Mouse (Mus musculus): ENCODE measurements around the gene Esrrg. TPM values are rescaled to one million over a fixed set of nuclear protein-coding genes. Genes with fewer than 3 reads are reported as not detected.

Gene Esrrg
- polyA plus RNA-seq, 1 experiment from 2014 or later, result 9.3 TPM

GRCm38 (mm10) chr1:187902176-187902575, 293.6 kb downstream of the Esrrg start:
- H3K27ac ChIP-seq, result no peak overlapping the region
- no peak overlapping the region for H3K4me2 ChIP-seq
- 79% methylated on average over 3 of the region's 3 CpGs for WGBS
- ATAC-seq, result no peak
- H3K27me3 ChIP-seq, result no peaks in the 10 kb centered on the region
- H3K4me1 ChIP-seq, result no peaks in the 10 kb centered on the region
- no peaks in the 10 kb centered on the region for H3K36me3 ChIP-seq (ENCODE audit: poor library complexity, severe bottlenecking)
- H3K9me3 ChIP-seq (replicated peaks), result no peaks in the 10 kb centered on the region
- no peak overlapping the region for H3K4me3 ChIP-seq
- no peak overlapping the region for H3K9ac ChIP-seq

- no peaks in the 10 kb centered on the region for H3K36me3 ChIP-seq (ENCODE audit: poor library complexity, severe bottlenecking)
- no peak overlapping the region for H3K9ac ChIP-seq
- no peak overlapping the region for H3K4me3 ChIP-seq
- H3K27ac ChIP-seq, result no peak overlapping the region
- no peaks in the 10 kb centered on the region for H3K27me3 ChIP-seq
- H3K9me3 ChIP-seq (replicated peaks), result no peaks in the 10 kb centered on the region
- no peak overlapping the region for H3K4me2 ChIP-seq
- H3K4me1 ChIP-seq, result peaks cover 6% of the 10 kb centered on the region
- WGBS, result 81% methylated on average over 4 of the region's 4 CpGs
- ATAC-seq, result no peak
Measured at GRCm38 (mm10) chr1:187904731-187905130, 296.1 kb downstream of the Esrrg start.

DNA sequence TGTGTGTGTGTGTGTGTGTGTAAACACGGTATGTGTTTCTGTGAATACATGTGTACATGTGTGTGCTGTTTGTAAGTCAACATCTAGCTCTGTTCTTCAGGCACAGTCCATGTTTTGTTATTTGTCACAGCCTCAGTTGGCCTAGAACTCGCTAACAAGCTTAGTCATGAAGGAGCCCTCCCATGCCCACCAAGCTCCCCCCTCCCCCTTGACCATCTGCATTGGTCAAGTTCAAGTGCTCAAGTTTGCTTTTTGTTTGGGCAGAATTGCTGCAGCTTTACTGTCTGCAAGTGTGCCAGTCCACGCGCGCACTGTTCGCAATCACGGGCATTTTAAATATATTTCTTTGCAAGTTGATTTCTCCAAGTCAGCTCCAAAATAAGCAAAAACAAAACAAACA, 298.8 kb downstream of the Esrrg start:
- no peak overlapping the region for H3K4me2 ChIP-seq

GRCm38 (mm10) chr1:187907871-187908270, 299.3 kb downstream of the Esrrg start:
- no peak for ATAC-seq
- H3K27ac ChIP-seq, result no peak overlapping the region
- H3K36me3 ChIP-seq (ENCODE audit: poor library complexity, severe bottlenecking), result no peaks in the 10 kb centered on the region
- H3K27me3 ChIP-seq, result no peaks in the 10 kb centered on the region
- H3K4me1 ChIP-seq, result peaks cover 6% of the 10 kb centered on the region
- 2% methylated on average over 3 of the region's 3 CpGs for WGBS
- no peaks in the 10 kb centered on the region for H3K9me3 ChIP-seq (replicated peaks)
- H3K4me2 ChIP-seq, result no peak overlapping the region
- H3K4me3 ChIP-seq, result no peak overlapping the region
- H3K9ac ChIP-seq, result no peak overlapping the region

More for the DNA sequence above, 298.8 kb downstream of the Esrrg start:
- WGBS, result 42% methylated on average over 7 of the region's 7 CpGs
- H3K9ac ChIP-seq, result no peak overlapping the region
- no peaks in the 10 kb centered on the region for H3K9me3 ChIP-seq (replicated peaks)
- no peak overlapping the region for H3K27ac ChIP-seq
- peaks cover 6% of the 10 kb centered on the region for H3K4me1 ChIP-seq
- H3K36me3 ChIP-seq (ENCODE audit: poor library complexity, severe bottlenecking), result no peaks in the 10 kb centered on the region
- no peaks in the 10 kb centered on the region for H3K27me3 ChIP-seq
- no peak overlapping the region for H3K4me3 ChIP-seq
- ATAC-seq, result no peak

GRCm38 (mm10) chr1:187910718-187911117, 302.1 kb downstream of the Esrrg start:
- H3K27ac ChIP-seq, result no peak overlapping the region
- no peak overlapping the region for H3K9ac ChIP-seq
- H3K4me2 ChIP-seq, result no peak overlapping the region
- H3K4me1 ChIP-seq, result peaks cover 6% of the 10 kb centered on the region
- H3K9me3 ChIP-seq (replicated peaks), result no peaks in the 10 kb centered on the region
- no peaks in the 10 kb centered on the region for H3K36me3 ChIP-seq (ENCODE audit: poor library complexity, severe bottlenecking)
- no peaks in the 10 kb centered on the region for H3K27me3 ChIP-seq
- WGBS, result 92% methylated on average over 7 of the region's 7 CpGs
- ATAC-seq, result no peak
- H3K4me3 ChIP-seq, result no peak overlapping the region

DNA sequence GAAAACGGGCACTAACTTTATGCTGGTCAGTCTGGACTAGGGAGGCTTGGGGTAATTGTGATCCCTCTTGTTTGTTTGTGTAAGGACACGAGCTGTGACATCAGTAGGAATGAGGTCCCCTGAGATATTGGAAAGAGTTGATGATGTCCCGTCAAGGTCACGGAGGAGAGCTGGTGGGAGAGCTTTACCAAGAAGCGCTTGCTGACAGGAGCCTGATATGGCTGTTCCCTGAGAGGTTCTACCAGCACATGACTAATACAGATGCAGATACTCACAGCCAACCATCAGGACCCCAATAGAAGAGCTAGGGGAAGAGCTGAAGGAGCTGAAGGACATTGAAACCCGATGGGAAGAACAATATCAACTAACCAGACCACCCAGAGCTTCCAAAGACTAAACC, 302.6 kb downstream of the Esrrg start:
- ATAC-seq, result no peak
- 87% methylated on average over 6 of the region's 6 CpGs for WGBS
- no peak overlapping the region for H3K9ac ChIP-seq
- H3K4me1 ChIP-seq, result peaks cover 6% of the 10 kb centered on the region
- H3K36me3 ChIP-seq (ENCODE audit: poor library complexity, severe bottlenecking), result no peaks in the 10 kb centered on the region
- no peaks in the 10 kb centered on the region for H3K27me3 ChIP-seq
- no peak overlapping the region for H3K4me3 ChIP-seq
- H3K9me3 ChIP-seq (replicated peaks), result no peaks in the 10 kb centered on the region
- H3K4me2 ChIP-seq, result no peak overlapping the region
- no peak overlapping the region for H3K27ac ChIP-seq

GRCm38 (mm10) chr1:187918303-187918702, 309.7 kb downstream of the Esrrg start:
- Histone ChIP-seq H3K36me3 (ENCODE audit: poor library complexity, severe bottlenecking) (no peaks in the 10 kb centered on the region), H3K4me1 (peaks cover 30% of the 10 kb centered on the region), H3K9me3 (replicated peaks) (no peaks in the 10 kb centered on the region), H3K27me3 (0 out of 2 replicates have a peak, but pooled peaks cover 9% of the 10 kb centered on the region), H3K4me3 (no peak overlapping the region), H3K4me2 (no peak overlapping the region), H3K9ac (no peak overlapping the region), H3K27ac (no peak overlapping the region)
- WGBS, result 24% methylated on average over 6 of the region's 6 CpGs
- peak; percentile 30; the same call in 1 of the 2 replicates for ATAC-seq

GRCm38 (mm10) chr1:187918939-187919338, 310.3 kb downstream of the Esrrg start:
- Histone ChIP-seq H3K4me3 (no peak overlapping the region), H3K9me3 (replicated peaks) (no peaks in the 10 kb centered on the region), H3K4me1 (peaks cover 30% of the 10 kb centered on the region), H3K36me3 (ENCODE audit: poor library complexity, severe bottlenecking) (no peaks in the 10 kb centered on the region), H3K4me2 (no peak overlapping the region), H3K9ac (no peak overlapping the region), H3K27ac (no peak overlapping the region), H3K27me3 (0 out of 2 replicates have a peak, but pooled peaks cover 9% of the 10 kb centered on the region)
- 89% methylated on average over 4 of the region's 4 CpGs for WGBS
- ATAC-seq, result no peak

DNA sequence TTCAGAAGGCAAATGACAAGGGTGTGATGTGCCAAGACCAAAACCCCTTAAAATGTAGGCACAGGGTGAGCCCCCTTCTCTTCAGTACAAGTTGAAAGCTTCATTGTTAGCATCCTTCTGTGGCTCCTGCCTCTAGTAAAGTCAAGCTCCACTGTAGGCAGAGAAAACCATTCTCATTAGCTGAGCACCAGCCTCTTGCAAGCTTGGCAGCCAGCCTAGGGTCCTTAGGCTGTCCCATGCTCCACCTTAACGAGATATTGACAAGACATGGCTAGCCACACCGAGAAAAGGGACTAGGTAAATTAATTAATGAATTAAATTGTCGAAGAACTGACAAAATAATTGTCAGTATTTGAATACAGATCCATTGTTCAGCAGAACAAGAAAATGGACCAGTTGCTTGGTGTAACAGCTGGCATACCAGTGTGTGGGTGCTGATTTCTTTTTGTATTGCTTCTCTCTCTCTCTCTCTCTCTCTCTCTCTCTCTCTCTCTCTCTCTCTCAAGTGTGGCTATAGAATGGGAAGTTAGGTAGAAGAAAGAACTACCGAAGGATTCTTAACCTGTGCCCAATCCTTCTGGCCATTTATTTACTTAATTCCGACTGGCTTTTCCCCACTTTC, 311.7 kb downstream of the Esrrg start:
- Histone ChIP-seq H3K4me2 (no peak overlapping the region), H3K9ac (no peak overlapping the region), H3K27me3 (0 out of 2 replicates have a peak, but pooled peaks cover 9% of the 10 kb centered on the region), H3K4me3 (no peak overlapping the region), H3K36me3 (ENCODE audit: poor library complexity, severe bottlenecking) (no peaks in the 10 kb centered on the region), H3K4me1 (peaks cover 30% of the 10 kb centered on the region), H3K27ac (no peak overlapping the region; the same call in 1 of the 2 replicates), H3K9me3 (replicated peaks) (no peaks in the 10 kb centered on the region)
- ATAC-seq, result peak; percentile 45; the same call in 1 of the 2 replicates
- WGBS, result 36% methylated on average over 5 of the region's 5 CpGs

DNA sequence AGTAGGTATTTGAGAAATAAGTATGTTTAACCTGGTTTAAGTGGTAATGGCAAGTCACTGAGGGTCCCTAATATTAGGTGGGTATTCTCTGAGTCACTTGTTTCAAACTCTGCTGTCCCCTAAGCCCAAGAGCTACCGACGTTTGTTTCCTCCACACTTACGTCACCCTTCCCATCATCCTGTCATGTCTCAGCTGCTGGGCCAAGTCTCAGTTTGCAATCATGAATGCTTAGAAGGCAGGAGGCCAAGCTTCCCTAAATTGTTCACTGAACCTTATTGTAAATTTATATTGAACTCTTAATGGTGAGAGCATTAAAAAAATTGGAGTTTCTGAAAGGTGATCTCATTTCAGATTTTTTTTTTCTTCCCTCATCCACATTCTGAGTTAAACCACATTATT, 322.6 kb downstream of the Esrrg start:
- WGBS, result 67% methylated on average over 3 of the region's 3 CpGs
- H3K27ac ChIP-seq, result no peak overlapping the region
- ATAC-seq, result no peak
- H3K9ac ChIP-seq, result no peak overlapping the region
- H3K4me2 ChIP-seq, result no peak overlapping the region
- H3K36me3 ChIP-seq (ENCODE audit: poor library complexity, severe bottlenecking), result no peaks in the 10 kb centered on the region
- no peaks in the 10 kb centered on the region for H3K9me3 ChIP-seq (replicated peaks)
- H3K4me1 ChIP-seq, result no peaks in the 10 kb centered on the region
- H3K4me3 ChIP-seq, result no peak overlapping the region
- no peaks in the 10 kb centered on the region for H3K27me3 ChIP-seq

DNA sequence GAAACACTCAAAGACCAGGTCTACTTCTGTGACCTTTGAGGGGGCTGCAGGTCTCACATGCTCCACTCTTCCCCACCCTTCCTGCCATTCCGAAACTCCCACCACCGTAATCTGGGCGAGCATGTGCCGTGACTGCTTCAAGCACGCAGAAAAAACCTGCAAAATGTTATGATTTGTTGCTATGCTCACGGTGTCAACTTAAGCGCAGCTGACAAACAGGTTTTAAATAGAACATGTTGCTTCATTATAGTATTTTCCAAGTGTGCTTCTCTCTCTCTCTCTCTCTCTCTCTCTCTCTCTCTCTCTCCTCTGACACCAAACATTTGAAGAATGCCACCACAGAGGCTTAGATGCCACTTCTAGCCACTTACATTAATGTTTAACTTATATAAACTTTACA, 330.1 kb downstream of the Esrrg start:
- Histone ChIP-seq H3K4me3 (no peak overlapping the region), H3K9ac (no peak overlapping the region), H3K4me1 (0 out of 2 replicates have a peak, but pooled peaks cover 7% of the 10 kb centered on the region), H3K27me3 (peaks cover 26% of the 10 kb centered on the region), H3K27ac (no peak overlapping the region), H3K36me3 (ENCODE audit: poor library complexity, severe bottlenecking) (no peaks in the 10 kb centered on the region), H3K9me3 (replicated peaks) (no peaks in the 10 kb centered on the region), H3K4me2 (no peak overlapping the region)
- WGBS, result 86% methylated on average over 7 of the region's 7 CpGs
- ATAC-seq, result no peak

DNA sequence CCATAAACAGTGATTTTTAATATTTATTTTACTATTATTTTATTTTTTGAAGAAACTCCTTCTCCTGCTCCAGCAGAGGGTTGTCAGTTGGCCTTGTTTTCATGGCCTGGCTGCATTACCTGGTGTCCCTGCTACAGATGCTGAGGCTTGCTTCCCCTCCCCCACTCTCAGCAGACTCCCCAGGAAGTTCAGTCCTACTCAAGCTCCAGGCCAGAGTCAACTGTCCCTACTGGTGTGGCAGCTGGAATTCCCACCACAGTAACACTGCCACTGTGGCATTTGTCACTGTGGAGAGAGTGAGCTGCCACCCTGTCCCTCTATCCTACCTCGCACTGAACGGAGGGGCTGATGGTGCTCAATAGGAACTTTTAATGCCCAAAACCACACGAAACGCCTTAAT, 330.5 kb downstream of the Esrrg start:
- no peak overlapping the region for H3K9ac ChIP-seq
- WGBS, result 14% methylated on average over 4 of the region's 4 CpGs
- no peaks in the 10 kb centered on the region for H3K36me3 ChIP-seq (ENCODE audit: poor library complexity, severe bottlenecking)
- no peak overlapping the region for H3K27ac ChIP-seq
- ATAC-seq, result no peak
- peaks cover 27% of the 10 kb centered on the region for H3K27me3 ChIP-seq
- H3K4me3 ChIP-seq, result no peak overlapping the region
- H3K4me1 ChIP-seq, result 0 out of 2 replicates have a peak, but pooled peaks cover 7% of the 10 kb centered on the region
- no peaks in the 10 kb centered on the region for H3K9me3 ChIP-seq (replicated peaks)
- H3K4me2 ChIP-seq, result no peak overlapping the region

- no peaks in the 10 kb centered on the region for H3K36me3 ChIP-seq (ENCODE audit: poor library complexity, severe bottlenecking)
- 80% methylated on average over 3 of the region's 3 CpGs for WGBS
Measured at GRCm38 (mm10) chr1:187951506-187951905, 342.9 kb downstream of the Esrrg start.

More at GRCm38 (mm10) chr1:187951506-187951905, 342.9 kb downstream of the Esrrg start:
- H3K9me3 ChIP-seq (replicated peaks), result no peaks in the 10 kb centered on the region
- no peaks in the 10 kb centered on the region for H3K4me1 ChIP-seq
- H3K4me2 ChIP-seq, result no peak overlapping the region
- no peak overlapping the region for H3K9ac ChIP-seq
- no peak for ATAC-seq
- 0 out of 2 replicates have a peak, but pooled peaks cover 7% of the 10 kb centered on the region for H3K27me3 ChIP-seq
- H3K27ac ChIP-seq, result no peak overlapping the region
- H3K4me3 ChIP-seq, result no peak overlapping the region

All from forebrain, embryonic 13.5 days (tissue).